Mouse (Mus musculus): ENCODE measurements at regions not wholly inside any gene's neighbourhood (a gene's known extent, or its start where the extent isn't known, plus 50 kb on each side); places are given as distances from the start of the nearest gene placed in this dataset.

GRCm38 (mm10) chr9:32003730-32004129 is 90.5 kb upstream of the Barx2 start:
- DNase-seq (ENCODE audit: low spot score in 2 of 2): peak; percentile 10 to 15

GRCm38 (mm10) chr9:32005348-32005747 is 92.1 kb upstream of the Barx2 start:
- DNase-seq (ENCODE audit: low spot score in 2 of 2): no peak

GRCm38 (mm10) chr9:32006350-32006749 is 93.1 kb upstream of the Barx2 start:
- DNase-seq (ENCODE audit: low spot score in 2 of 2): no peak

GRCm38 (mm10) chr9:32010953-32011770 is 97.9 kb upstream of the Barx2 start:
- no peak for DNase-seq (ENCODE audit: low spot score in 2 of 2)

GRCm38 (mm10) chr9:32016286-32016685 is 99.7 kb upstream of the Arhgap32 start:
- peak in 1 of 2 experiments; percentile 20 for DNase-seq (ENCODE audit: low spot score in 2 of 2)

- DNase-seq (ENCODE audit: low spot score in 2 of 2): no peak
Observed at GRCm38 (mm10) chr9:32018020-32018419, 97.9 kb upstream of the Arhgap32 start.

GRCm38 (mm10) chr9:32019786-32020185 is 96.2 kb upstream of the Arhgap32 start:
- DNase-seq (ENCODE audit: low spot score in 2 of 2): no peak

GRCm38 (mm10) chr9:32020942-32021731 is 94.8 kb upstream of the Arhgap32 start:
- no peak for DNase-seq (ENCODE audit: low spot score in 2 of 2)

- no peak for DNase-seq (ENCODE audit: low spot score in 2 of 2)
Observed at GRCm38 (mm10) chr9:32021755-32022154, 94.2 kb upstream of the Arhgap32 start.

- no peak for DNase-seq (ENCODE audit: low spot score in 2 of 2)
Observed at GRCm38 (mm10) chr9:32022996-32023395, 92.9 kb upstream of the Arhgap32 start.

- DNase-seq (ENCODE audit: low spot score in 2 of 2): no peak
Observed at GRCm38 (mm10) chr9:32024767-32025166, 91.2 kb upstream of the Arhgap32 start.

GRCm38 (mm10) chr9:32027962-32028361 is 88.0 kb upstream of the Arhgap32 start:
- no peak for DNase-seq (ENCODE audit: low spot score in 2 of 2)

GRCm38 (mm10) chr9:32029001-32029400 is 86.9 kb upstream of the Arhgap32 start:
- DNase-seq (ENCODE audit: low spot score in 2 of 2): no peak

GRCm38 (mm10) chr9:32029786-32030185 is 86.2 kb upstream of the Arhgap32 start:
- no peak for DNase-seq (ENCODE audit: low spot score in 2 of 2)

- DNase-seq (ENCODE audit: low spot score in 2 of 2): no peak
Observed at GRCm38 (mm10) chr9:32030203-32030602, 85.7 kb upstream of the Arhgap32 start.

GRCm38 (mm10) chr9:32031950-32032453 is 83.9 kb upstream of the Arhgap32 start:
- DNase-seq (ENCODE audit: low spot score in 2 of 2): peak; percentile 67 to 87

- peak; percentile 35 to 56 for DNase-seq (ENCODE audit: low spot score in 2 of 2)
Observed at GRCm38 (mm10) chr9:32032521-32033185, 83.3 kb upstream of the Arhgap32 start.

GRCm38 (mm10) chr9:32033937-32034336 is 82.0 kb upstream of the Arhgap32 start:
- DNase-seq (ENCODE audit: low spot score in 2 of 2): peak in 1 of 2 experiments; percentile 6

GRCm38 (mm10) chr9:32039999-32040398 is 75.9 kb upstream of the Arhgap32 start:
- no peak for DNase-seq (ENCODE audit: low spot score in 2 of 2)

GRCm38 (mm10) chr9:32043344-32043743 is 72.6 kb upstream of the Arhgap32 start:
- DNase-seq (ENCODE audit: low spot score in 2 of 2): no peak

GRCm38 (mm10) chr9:32046791-32047190 is 69.1 kb upstream of the Arhgap32 start:
- DNase-seq (ENCODE audit: low spot score in 2 of 2): no peak
